Mouse (Mus musculus) forebrain, embryonic 16.5 days (tissue): ENCODE measurements around the gene Uck2. TPM values are rescaled to one million over a fixed set of nuclear protein-coding genes. Genes with fewer than 3 reads are reported as not detected.

Experiments
- ATAC-seq: fragments of 200-750 bp; cut with Nextera tagmentation; 2 replicates; pipeline ENCODE4 v1.8.0; 2017; ENCODE audit warnings: mild to moderate bottlenecking, moderate library complexity
- H3K27ac ChIP-seq: fragments of 300-500 bp; sonication (generic); 2 replicates; pipeline ENCODE4 v1.5.1; 2014; ENCODE audit warnings: low read length, control low read depth
- H3K27me3 ChIP-seq: fragments of 300-500 bp; sonication (generic); replicated peaks from 2 replicates; pipeline ENCODE4 v1.6.1; 2014; ENCODE audit warnings: low read length; ENCODE audit not compliant: control insufficient read depth, insufficient read depth
- H3K36me3 ChIP-seq: fragments of 300-500 bp; sonication (generic); 2 replicates; pipeline ENCODE4 v1.6.1; 2014; ENCODE audit not compliant: control insufficient read depth, insufficient read depth
- H3K4me1 ChIP-seq: fragments of 300-500 bp; sonication (generic); replicated peaks from 2 replicates; pipeline ENCODE4 v1.6.1; 2014; ENCODE audit warnings: low read length; ENCODE audit not compliant: control insufficient read depth, insufficient read depth
- H3K4me2 ChIP-seq: fragments of 300-500 bp; sonication (generic); 2 replicates; pipeline ENCODE4 v1.6.1; 2014; ENCODE audit warnings: mild to moderate bottlenecking, low read length, control low read depth
- H3K4me3 ChIP-seq: fragments of 300-500 bp; sonication (generic); replicated peaks from 2 replicates; pipeline ENCODE4 v1.5.1; 2014; ENCODE audit warnings: mild to moderate bottlenecking, low read length, control low read depth
- H3K9ac ChIP-seq: fragments of 300-500 bp; sonication (generic); replicated peaks from 2 replicates; pipeline ENCODE4 v1.6.1; 2014; ENCODE audit warnings: low read depth, low read length, control low read depth
- H3K9me3 ChIP-seq: fragments of 300-500 bp; sonication (generic); 2 replicates; pipeline ENCODE4 v1.6.1; 2016; ENCODE audit warnings: low read length; ENCODE audit not compliant: control insufficient read depth
- WGBS: fragments of 180-500 bp; shearing (Covaris S2); extraction: QIAGEN DNeasy Blood & Tissue Kit; methylation state at CpG from one replicate; pipeline ENCODE4 v1.1.7; 2014; 5-methylcytosine and 5-hydroxymethylcytosine counted together
- polyA plus RNA-seq: library from polyadenylated mRNA; unstranded; fragments of >200 nt; fragmentation: Nextera tagmentation; extraction: Ambion mirVana; gene quantifications from 2 replicates; pipeline ENCODE4 v1.2.1, GENCODE M21; 2015

The Uck2 gene
- polyA plus RNA-seq, 1 experiment from 2014 or later, result 62.7 TPM

- H3K27me3 ChIP-seq, result no peaks in the 10 kb centered on the region
- WGBS, result 89% methylated on average over 12 of the region's 12 CpGs
- H3K36me3 ChIP-seq, result no peaks in the 10 kb centered on the region
- H3K27ac ChIP-seq, result no peak overlapping the region
- no peak for ATAC-seq
- H3K9me3 ChIP-seq, result no peaks in the 10 kb centered on the region
- no peak overlapping the region for H3K9ac ChIP-seq
- H3K4me2 ChIP-seq, result no peak overlapping the region
- no peak overlapping the region for H3K4me3 ChIP-seq
- peaks cover 29% of the 10 kb centered on the region for H3K4me1 ChIP-seq
These were observed 10.3 kb downstream of the Uck2 start for GRCm38 (mm10) chr1:167274646-167275390.

GRCm38 (mm10) chr1:167273380-167274163 lies 11.5 kb downstream of the Uck2 start:
- 55% methylated on average over 14 of the region's 14 CpGs for WGBS
- Histone ChIP-seq H3K9ac (no peak overlapping the region), H3K27ac (no peak overlapping the region), H3K4me3 (no peak overlapping the region), H3K36me3 (no peaks in the 10 kb centered on the region), H3K9me3 (no peaks in the 10 kb centered on the region), H3K4me2 (no peak overlapping the region), H3K4me1 (peaks cover 39% of the 10 kb centered on the region), H3K27me3 (no peaks in the 10 kb centered on the region)
- ATAC-seq, result no peak

- Histone ChIP-seq H3K27ac (no peak overlapping the region), H3K36me3 (no peaks in the 10 kb centered on the region), H3K27me3 (no peaks in the 10 kb centered on the region), H3K9ac (no peak overlapping the region), H3K4me1 (peaks cover 39% of the 10 kb centered on the region), H3K4me2 (no peak overlapping the region), H3K9me3 (no peaks in the 10 kb centered on the region), H3K4me3 (no peak overlapping the region)
- ATAC-seq, result no peak
- 66% methylated on average over 8 of the region's 8 CpGs for WGBS
These were observed 13.3 kb downstream of the Uck2 start for GRCm38 (mm10) chr1:167271841-167272240.

GRCm38 (mm10) chr1:167271304-167271703 lies 13.8 kb downstream of the Uck2 start:
- ATAC-seq, result 0 out of 2 replicates have a peak, but pooled peaks have one; percentile 1
- H3K4me1 ChIP-seq, result peaks cover 39% of the 10 kb centered on the region
- WGBS, result 37% methylated on average over 4 of the region's 4 CpGs
- H3K27me3 ChIP-seq, result no peaks in the 10 kb centered on the region
- H3K4me2 ChIP-seq, result no peak overlapping the region
- H3K27ac ChIP-seq, result no peak overlapping the region; the same call in 1 of the 2 replicates
- no peaks in the 10 kb centered on the region for H3K9me3 ChIP-seq
- H3K9ac ChIP-seq, result no peak overlapping the region; the same call in 1 of the 2 replicates
- H3K4me3 ChIP-seq, result no peak overlapping the region
- H3K36me3 ChIP-seq, result no peaks in the 10 kb centered on the region

- peak; percentile 74 for ATAC-seq
- Histone ChIP-seq H3K27ac (peak overlapping the region; percentile 69), H3K9ac (peak overlapping the region; percentile 32; the same call in 1 of the 2 replicates), H3K27me3 (no peaks in the 10 kb centered on the region), H3K4me3 (peak overlapping the region; percentile 32), H3K36me3 (no peaks in the 10 kb centered on the region), H3K9me3 (no peaks in the 10 kb centered on the region), H3K4me2 (peak overlapping the region; percentile 50), H3K4me1 (peaks cover 39% of the 10 kb centered on the region)
- 7% methylated on average over 16 of the region's 19 CpGs for WGBS
These were observed 14.6 kb downstream of the Uck2 start for GRCm38 (mm10) chr1:167270342-167271111.

- Histone ChIP-seq H3K27ac (peak overlapping the region; percentile 69), H3K4me3 (no peak overlapping the region), H3K27me3 (no peaks in the 10 kb centered on the region), H3K36me3 (no peaks in the 10 kb centered on the region), H3K4me1 (peaks cover 39% of the 10 kb centered on the region), H3K9me3 (no peaks in the 10 kb centered on the region), H3K9ac (no peak overlapping the region), H3K4me2 (peak overlapping the region; percentile 50)
- peak; percentile 68 for ATAC-seq
- WGBS, result 5% methylated on average over 6 of the region's 6 CpGs
These were observed 15.3 kb downstream of the Uck2 start for GRCm38 (mm10) chr1:167269856-167270270.

- ATAC-seq, result peak; percentile 19
- no peak overlapping the region for H3K9ac ChIP-seq
- H3K27me3 ChIP-seq, result no peaks in the 10 kb centered on the region
- peak overlapping the region; percentile 69 for H3K27ac ChIP-seq
- no peak overlapping the region for H3K4me2 ChIP-seq
- no peak overlapping the region for H3K4me3 ChIP-seq
- no peaks in the 10 kb centered on the region for H3K9me3 ChIP-seq
- H3K4me1 ChIP-seq, result peaks cover 39% of the 10 kb centered on the region
- no peaks in the 10 kb centered on the region for H3K36me3 ChIP-seq
- 28% methylated on average over 14 of the region's 14 CpGs for WGBS
These were observed 15.7 kb downstream of the Uck2 start for GRCm38 (mm10) chr1:167269350-167269811.

- no peak overlapping the region for H3K4me2 ChIP-seq
- WGBS, result 86% methylated on average over 9 of the region's 9 CpGs
- no peaks in the 10 kb centered on the region for H3K27me3 ChIP-seq
- no peak overlapping the region for H3K9ac ChIP-seq
- no peak for ATAC-seq
- H3K4me3 ChIP-seq, result no peak overlapping the region
- peaks cover 34% of the 10 kb centered on the region for H3K4me1 ChIP-seq
- H3K36me3 ChIP-seq, result no peaks in the 10 kb centered on the region
- no peak overlapping the region for H3K27ac ChIP-seq
- no peaks in the 10 kb centered on the region for H3K9me3 ChIP-seq
These were observed 16.6 kb downstream of the Uck2 start for GRCm38 (mm10) chr1:167268360-167269063.
